In the genomic region with DNA sequence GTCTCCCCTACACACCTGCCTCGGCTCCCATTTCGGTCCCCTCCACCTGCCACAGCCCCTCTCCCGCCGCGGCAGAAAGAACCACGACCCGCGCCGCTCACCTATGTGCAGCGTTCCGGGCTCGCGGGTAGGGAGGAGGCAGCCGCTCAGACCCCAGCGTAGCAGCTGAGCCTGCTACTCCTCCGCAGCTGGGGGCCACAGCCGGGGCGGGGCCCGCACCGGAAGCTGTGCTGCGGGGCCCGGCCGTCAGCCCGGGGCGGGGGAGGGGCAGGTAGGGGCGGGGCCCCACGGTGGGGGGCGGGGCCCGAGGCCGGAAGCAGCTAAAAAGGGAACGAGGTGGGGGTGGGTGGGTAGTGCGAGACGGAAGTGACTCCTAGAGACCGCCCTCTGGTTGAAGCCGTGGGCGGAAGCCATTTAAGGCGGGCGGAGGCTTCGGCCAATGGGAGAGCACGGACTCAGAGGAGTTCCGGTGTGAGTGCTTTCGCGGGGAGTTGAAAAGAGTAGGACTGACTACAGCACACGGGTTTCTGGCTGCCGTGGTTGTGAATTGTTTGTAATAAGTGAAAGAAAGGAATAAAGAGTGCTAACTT, we compare ENCODE assay signal across 8 mouse cellular contexts. TPM values are rescaled to one million over a fixed set of nuclear protein-coding genes. Genes with fewer than 3 reads are reported as not detected.
A peak's percentile ranks its signal among the peaks of the same experiment; 100 is the strongest.
DNase-seq lines count a peak whose midpoint lies in the region; ATAC-seq and TF ChIP-seq lines count a peak whose summit lies in the region.

A gene (minus strand): TSS at position 213 of the 590 bp plus-strand sequence.

- intact Hi-C loops in heart, adult 2 months (cut with DNase I) = loop anchor here (2.0 to 10.0 kb wide), 3 partner anchors 72 to 762 kb away; a partner anchor contains a TSS

- no peaks in the 10 kb centered on the region for H3K79me2 ChIP-seq in heart, adult 2 months (replicated peaks; ENCODE audit: control insufficient read depth, insufficient read depth, low read length)

- peak; percentile 99 for ATAC-seq in embryonic facial prominence, embryonic 13.5 days (ENCODE audit: insufficient number of reproducible peaks, insufficient read depth, low FRiP score, low TSS enrichment, low read depth)
- ATAC-seq in limb, embryonic 13.5 days (ENCODE audit: low FRiP score, low read depth) = peak; percentile 99
- ATAC-seq in midbrain, embryonic 16.5 days = peak; percentile 99

- peak within 1 kb of the TSS; percentile 66; the same call in 1 of the 2 replicates for H3K27ac ChIP-seq in embryonic facial prominence, embryonic 13.5 days
- H3K27ac ChIP-seq in heart, adult 2 months = peak within 1 kb of the TSS; percentile 77
- no peak within 1 kb of the TSS for H3K27ac ChIP-seq in limb, embryonic 13.5 days
- H3K27ac ChIP-seq in midbrain, embryonic 16.5 days (ENCODE audit: low read length) = peak within 1 kb of the TSS; percentile 83

- WGBS in embryonic facial prominence, embryonic 13.5 days = under 1% methylated on average over 44 of the region's 45 CpGs
- under 1% methylated on average over 44 of the region's 45 CpGs for WGBS in heart, adult 2 months
- under 1% methylated on average over 40 of the region's 45 CpGs for WGBS in limb, embryonic 13.5 days
- under 1% methylated on average over 43 of the region's 45 CpGs for WGBS in midbrain, embryonic 16.5 days

- peaks cover 7% of the 10 kb centered on the region for H3K27me3 ChIP-seq in embryonic facial prominence, embryonic 13.5 days
- H3K27me3 ChIP-seq in heart, adult 2 months (ENCODE audit: control insufficient read depth, insufficient read depth, low read length) = no peaks in the 10 kb centered on the region
- H3K27me3 ChIP-seq in limb, embryonic 13.5 days = peaks cover 18% of the 10 kb centered on the region; the same call in 1 of the 2 replicates
- H3K27me3 ChIP-seq in midbrain, embryonic 16.5 days (ENCODE audit: control insufficient read depth, insufficient read depth, low read depth, low read length) = no peaks in the 10 kb centered on the region

- DNase-seq in 3134 (ENCODE audit: extremely low read depth, insufficient read length, low spot score) = peak; percentile 76
- DNase-seq in adrenal gland, postnatal 36 days = peak; percentile 93 to 94
- peak; percentile 90 to 93 for DNase-seq in heart, adult 2 months
- peak; percentile 92 to 94 for DNase-seq in kidney, adult 8-10 months
- DNase-seq in spleen, postnatal 10 days (ENCODE audit: low spot score in 2 of 2) = peak; percentile 67 to 91

- peak within 1 kb of the TSS; percentile 74 for H3K9ac ChIP-seq in embryonic facial prominence, embryonic 13.5 days
- H3K9ac ChIP-seq in heart, adult 2 months (ENCODE audit: low read depth, low read length) = peak within 1 kb of the TSS; percentile 97
- H3K9ac ChIP-seq in limb, embryonic 13.5 days = peak within 1 kb of the TSS; percentile 72
- peak within 1 kb of the TSS; percentile 86 for H3K9ac ChIP-seq in midbrain, embryonic 16.5 days (ENCODE audit: low read depth, low read length)

- peak within 1 kb of the TSS; percentile 78 for H3K4me3 ChIP-seq in embryonic facial prominence, embryonic 13.5 days
- peak within 1 kb of the TSS; percentile 84 for H3K4me3 ChIP-seq in heart, adult 2 months
- peak within 1 kb of the TSS; percentile 72 for H3K4me3 ChIP-seq in limb, embryonic 13.5 days
- H3K4me3 ChIP-seq in midbrain, embryonic 16.5 days (ENCODE audit: low read depth, low read length) = peak within 1 kb of the TSS; percentile 82

- peaks cover 35% of the 10 kb centered on the region for H3K4me1 ChIP-seq in embryonic facial prominence, embryonic 13.5 days
- H3K4me1 ChIP-seq in heart, adult 2 months (ENCODE audit: control insufficient read depth, insufficient read depth, low read length) = peaks cover 2% of the 10 kb centered on the region
- peaks cover 40% of the 10 kb centered on the region for H3K4me1 ChIP-seq in limb, embryonic 13.5 days
- peaks cover 26% of the 10 kb centered on the region for H3K4me1 ChIP-seq in midbrain, embryonic 16.5 days (ENCODE audit: control insufficient read depth, insufficient read depth, low read length)

- peak within 1 kb of the TSS; percentile 88 for H3K4me2 ChIP-seq in embryonic facial prominence, embryonic 13.5 days
- H3K4me2 ChIP-seq in limb, embryonic 13.5 days (replicated peaks) = peak within 1 kb of the TSS; percentile 78
- H3K4me2 ChIP-seq in midbrain, embryonic 16.5 days (ENCODE audit: low read length) = peak within 1 kb of the TSS; percentile 56

- no peaks in the 10 kb centered on the region for H3K9me3 ChIP-seq in embryonic facial prominence, embryonic 13.5 days
- H3K9me3 ChIP-seq in limb, embryonic 13.5 days = no peaks in the 10 kb centered on the region
- H3K9me3 ChIP-seq in midbrain, embryonic 16.5 days (replicated peaks; ENCODE audit: control insufficient read depth, low read length, poor library complexity, severe bottlenecking) = no peaks in the 10 kb centered on the region

- no peak for TF ChIP-seq EP300 in heart, adult 2 months (IDR thresholded peaks at IDR 0.05; ENCODE audit: insufficient read depth, low read depth, low read length)

- TF ChIP-seq POLR2A in heart, adult 2 months (IDR thresholded peaks at IDR 0.05; ENCODE audit: insufficient read depth, low read depth, low read length) = 0 out of 2 replicates have a peak, but pooled peaks have one; percentile 48

- 0 out of 2 replicates have a peak, but pooled peaks have one; percentile 6 for TF ChIP-seq CTCF in heart, adult 2 months (IDR thresholded peaks at IDR 0.05)

- H3K36me3 ChIP-seq in embryonic facial prominence, embryonic 13.5 days = no peaks in the 10 kb centered on the region
- peaks cover 3% of the 10 kb centered on the region; the same call in 1 of the 2 replicates for H3K36me3 ChIP-seq in heart, adult 2 months (ENCODE audit: control insufficient read depth, insufficient read depth, low read length)
- H3K36me3 ChIP-seq in limb, embryonic 13.5 days = no peaks in the 10 kb centered on the region; the same call in 1 of the 2 replicates
- no peaks in the 10 kb centered on the region for H3K36me3 ChIP-seq in midbrain, embryonic 16.5 days (ENCODE audit: control insufficient read depth, insufficient read depth, low read length)

RNA-seq across cellular contexts. Expression of the gene that starts here (rescaled TPM):
- 1 to 10 TPM; 3.8 to 6.7 TPM for total RNA-seq in adrenal gland, postnatal 36 days (2021)
- polyA plus RNA-seq in embryonic facial prominence, embryonic 13.5 days (2015; fragmentation: Nextera tagmentation; extraction: Ambion mirVana) = 6.7 and 6.8 TPM in 2 replicates
- 1 to 10 TPM; 4.0 to 4.6 TPM for total RNA-seq in heart, adult 2 months (2021)
- 3.6 and 3.8 TPM in 2 replicates for polyA plus RNA-seq in heart, adult 2 months (2012; rRNA removed)
- polyA plus RNA-seq in limb, embryonic 13.5 days (2015; fragmentation: Nextera tagmentation; extraction: Ambion mirVana) = 7.3 and 10.6 TPM in 2 replicates
- polyA plus RNA-seq in midbrain, embryonic 16.5 days (2015; fragmentation: Nextera tagmentation; extraction: Ambion mirVana) = 6.6 and 9.1 TPM in 2 replicates
